Mouse (Mus musculus) hematopoietic multipotent progenitor cell, adult 10-12 weeks (in vitro differentiated cells): ENCODE data around the gene Srek1. TPM values are rescaled to one million over a fixed set of nuclear protein-coding genes. Genes with fewer than 3 reads are reported as not detected.

Experiments
- polyA plus RNA-seq: library from polyadenylated mRNA; stranded (reverse); fragments of >175 nt; gene quantifications from 2 replicates; pipeline ENCODE4 v1.2.3, GENCODE M21; 2012; ENCODE audit warnings: low replicate concordance

Gene Srek1
- 19.6 and 26.7 TPM in 2 replicates for polyA plus RNA-seq

GRCm38 (mm10) chr13:103774119-103774757, at the start of gene Srek1:
TSS of gene Srek1 (minus strand) at chr13:103774608.

Other genes with a start within 250 kb of the Srek1 start
- gene Erbin, start 145.9 kb upstream of the Srek1 start, polyA plus RNA-seq = 11.6 and 22.0 TPM in 2 replicates